Mouse (Mus musculus): ENCODE measurements around the gene Prkcd.

Gene Prkcd

GRCm38 (mm10) chr14:30576260-30576659 is 49.8 kb downstream of the Prkcd start:
- in situ Hi-C loops (cut with MboI, MseI): no loop called here

DNA sequence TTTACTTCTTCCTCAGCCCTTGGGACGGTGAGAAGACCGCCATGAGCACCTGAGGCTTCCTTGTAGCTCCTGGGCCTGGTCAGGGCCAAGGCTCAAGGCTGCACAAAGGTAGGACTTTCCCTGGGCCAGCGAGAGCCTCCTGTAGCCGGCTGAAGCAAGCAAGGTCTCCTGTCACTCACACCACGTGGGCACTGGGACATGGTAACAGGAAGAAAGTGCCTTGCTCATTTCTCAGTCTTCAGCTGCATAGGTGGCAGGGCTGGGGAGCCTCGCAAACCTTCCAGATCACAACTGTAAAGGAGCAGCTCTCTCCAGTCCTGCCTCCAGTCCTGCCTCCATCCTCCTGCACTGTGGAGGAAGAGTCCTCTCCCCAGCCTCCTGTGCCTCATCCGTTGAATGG is 50.2 kb downstream of the Prkcd start:
- in situ Hi-C loops (cut with MboI, MseI): no loop called here

- in situ Hi-C loops (cut with MboI, MseI): no loop called here
Measured at GRCm38 (mm10) chr14:30573983-30574584, 51.9 kb downstream of the Prkcd start.

- in situ Hi-C loops (cut with MboI, MseI): no loop called here
Measured at GRCm38 (mm10) chr14:30573235-30573634, 52.8 kb downstream of the Prkcd start.

DNA sequence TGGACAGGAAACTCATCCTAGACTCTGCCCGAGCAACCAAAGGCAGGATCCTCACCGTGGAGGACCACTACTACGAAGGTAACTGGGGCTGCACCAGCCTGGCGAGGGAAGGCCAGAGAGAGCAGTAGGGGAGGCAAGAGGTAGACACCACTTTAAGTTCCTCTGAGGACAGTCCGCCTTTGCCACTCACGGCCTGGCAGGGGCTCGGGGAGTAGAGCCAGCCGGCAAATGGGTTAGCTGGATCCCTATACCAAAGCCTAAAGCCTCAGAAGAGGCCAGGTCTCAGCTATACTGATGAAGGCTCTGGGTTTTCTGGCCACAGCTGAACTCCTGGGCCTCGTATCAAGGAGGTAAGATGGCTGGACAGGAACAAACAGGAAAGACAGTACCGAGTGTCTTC is 53.8 kb downstream of the Prkcd start:
- in situ Hi-C loops (cut with MboI, MseI): no loop called here

DNA sequence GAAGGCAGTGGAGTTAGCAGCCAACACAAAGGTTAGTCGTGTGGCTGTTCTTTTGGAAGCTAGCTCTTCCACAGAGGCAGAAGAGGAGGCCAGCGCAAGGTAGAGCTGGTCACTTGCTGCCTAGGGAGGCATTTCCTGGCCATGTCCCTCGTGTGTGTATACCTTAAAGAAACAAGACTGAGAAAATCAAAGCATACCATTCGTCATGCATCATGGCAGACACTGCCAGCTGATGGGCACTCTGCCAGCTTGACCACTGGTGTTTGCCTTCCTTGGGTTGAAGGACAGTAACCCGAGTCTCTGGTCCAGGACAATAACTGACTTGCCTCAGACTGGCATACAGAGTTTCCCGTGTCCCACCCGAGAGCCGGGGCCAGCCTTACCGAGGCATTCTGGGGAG is 55.7 kb downstream of the Prkcd start:
- in situ Hi-C loops (cut with MboI, MseI): no loop called here

- in situ Hi-C loops (cut with MboI, MseI): no loop called here
Measured at GRCm38 (mm10) chr14:30568016-30568415, 58.0 kb downstream of the Prkcd start.

- in situ Hi-C loops (cut with MboI, MseI): no loop called here
Measured at GRCm38 (mm10) chr14:30566317-30566716, 59.7 kb downstream of the Prkcd start.

DNA sequence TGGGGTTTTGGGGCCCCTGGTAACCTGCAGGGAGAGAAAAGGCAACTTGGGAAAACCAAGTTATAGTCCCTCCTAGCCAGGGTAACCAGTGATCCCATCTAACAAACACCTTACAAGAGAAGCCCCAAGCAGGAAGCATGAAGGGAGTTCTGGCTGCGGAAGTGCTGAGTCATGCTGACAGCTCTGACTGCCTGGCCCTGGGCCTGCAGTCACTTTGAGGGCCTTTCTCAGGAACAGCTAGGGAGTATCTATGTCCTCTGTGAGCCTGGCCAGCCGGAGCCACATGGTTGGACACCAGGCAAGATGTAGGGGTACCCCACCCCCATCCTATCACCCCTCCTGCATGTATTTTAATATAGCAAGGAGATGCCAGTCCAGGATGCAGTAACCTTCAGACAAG is 61.6 kb downstream of the Prkcd start:
- in situ Hi-C loops (cut with MboI, MseI): no loop called here

DNA sequence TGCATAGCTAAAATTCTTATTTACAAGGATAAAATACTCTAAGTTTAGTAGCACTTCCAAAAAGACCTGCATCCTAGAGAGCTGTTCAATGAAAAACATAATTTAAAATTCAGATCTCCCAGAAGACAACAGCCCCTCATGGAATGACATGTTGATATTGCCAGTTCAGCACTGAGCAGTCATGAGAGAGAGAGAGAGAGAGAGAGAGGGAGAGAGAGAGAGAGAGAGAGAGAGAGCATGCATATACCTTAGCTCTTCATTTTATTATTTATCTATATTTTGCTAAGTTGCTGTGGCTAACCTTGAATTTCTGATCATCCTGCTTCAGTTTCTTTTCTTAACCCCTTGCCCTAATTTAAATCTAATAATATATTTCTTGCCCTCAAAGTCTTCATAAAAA is 63.7 kb downstream of the Prkcd start:
- in situ Hi-C loops (cut with MboI, MseI): no loop called here

DNA sequence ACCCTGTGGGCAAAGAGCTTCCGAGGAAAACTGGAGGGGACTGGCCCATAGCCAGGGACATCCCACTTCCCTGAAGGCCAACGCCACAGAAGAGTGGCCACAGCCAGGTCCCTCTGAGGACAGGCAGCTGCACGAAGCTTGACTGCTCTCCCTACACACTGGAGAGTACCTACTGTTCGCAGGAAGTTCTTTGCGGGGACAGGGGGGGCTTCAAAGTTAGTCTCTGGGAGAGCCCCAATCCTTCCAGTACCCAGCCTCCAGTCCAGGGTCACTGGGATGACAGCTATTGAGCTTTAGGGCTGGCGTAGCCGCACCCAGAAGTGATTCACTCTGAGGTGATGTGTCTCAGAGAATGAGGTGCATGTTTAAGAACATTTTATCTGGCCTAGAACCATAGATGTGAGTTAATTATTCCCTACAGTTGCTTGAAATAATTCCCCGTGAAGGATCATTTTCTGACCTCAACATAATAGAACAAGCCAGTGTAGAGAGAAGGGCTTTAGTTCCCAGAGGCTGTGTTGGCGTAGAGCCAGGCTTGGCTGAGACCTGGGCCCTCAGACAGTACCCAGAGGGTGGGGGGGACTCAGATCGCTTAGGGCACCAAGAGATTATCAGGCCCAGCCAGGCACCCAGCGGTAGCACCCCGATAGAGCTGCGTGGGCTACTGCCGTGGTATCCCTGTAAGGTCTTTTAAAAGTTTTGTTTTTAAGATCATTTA is 64.4 kb downstream of the Prkcd start:
- in situ Hi-C loops (cut with MboI, MseI): no loop called here

GRCm38 (mm10) chr14:30560803-30561389 is 65.1 kb downstream of the Prkcd start:
- in situ Hi-C loops (cut with MboI, MseI): no loop called here

DNA sequence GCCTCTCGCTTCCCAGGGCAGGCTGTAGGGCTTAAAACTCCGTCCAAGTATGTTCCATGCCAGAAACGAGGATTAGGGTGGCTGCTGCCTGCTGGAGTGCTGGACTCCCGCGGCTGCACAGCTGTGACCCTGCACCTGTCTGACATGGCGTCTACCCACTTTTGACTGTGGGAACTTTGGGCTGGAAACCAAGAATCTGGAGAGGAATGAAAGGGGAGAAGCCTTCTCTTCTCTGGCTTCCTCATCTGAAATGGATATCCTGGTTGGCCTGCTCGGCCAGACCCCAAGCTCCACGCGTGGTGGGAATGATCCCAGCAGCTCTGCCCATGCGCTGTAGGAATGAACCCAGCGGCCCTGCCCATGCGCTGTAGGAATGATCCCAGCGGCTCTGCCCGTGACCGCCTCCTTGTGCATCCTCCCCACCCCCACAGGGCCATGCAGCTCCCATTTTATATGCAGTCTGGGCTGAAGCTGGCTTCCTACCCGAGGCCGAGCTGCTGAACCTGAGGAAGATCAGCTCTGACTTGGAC is 66.6 kb downstream of the Prkcd start:
- in situ Hi-C loops (cut with MboI, MseI): no loop called here

DNA sequence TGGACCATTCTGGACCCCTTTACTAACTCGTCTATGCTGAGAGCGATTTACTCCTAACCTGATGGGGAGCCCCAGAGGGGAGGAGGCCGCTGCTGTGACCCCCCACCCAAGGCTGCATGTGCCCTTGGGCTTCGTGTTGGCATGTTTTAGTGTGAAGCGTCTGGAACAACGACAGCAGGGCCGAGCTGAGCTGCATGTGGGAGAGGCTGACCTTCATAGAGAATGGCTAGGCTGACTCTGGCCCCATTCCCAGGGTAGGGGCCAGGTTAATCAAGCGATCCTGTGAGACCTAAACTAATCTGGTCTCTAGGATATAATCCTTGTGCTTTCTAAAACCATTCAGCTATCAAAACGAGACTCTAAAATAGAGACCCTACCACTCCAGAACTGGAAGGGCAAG is 68.3 kb downstream of the Prkcd start:
- in situ Hi-C loops (cut with MboI, MseI): no loop called here

- in situ Hi-C loops (cut with MboI, MseI): no loop called here
Measured at GRCm38 (mm10) chr14:30556651-30557050, 69.4 kb downstream of the Prkcd start.

DNA sequence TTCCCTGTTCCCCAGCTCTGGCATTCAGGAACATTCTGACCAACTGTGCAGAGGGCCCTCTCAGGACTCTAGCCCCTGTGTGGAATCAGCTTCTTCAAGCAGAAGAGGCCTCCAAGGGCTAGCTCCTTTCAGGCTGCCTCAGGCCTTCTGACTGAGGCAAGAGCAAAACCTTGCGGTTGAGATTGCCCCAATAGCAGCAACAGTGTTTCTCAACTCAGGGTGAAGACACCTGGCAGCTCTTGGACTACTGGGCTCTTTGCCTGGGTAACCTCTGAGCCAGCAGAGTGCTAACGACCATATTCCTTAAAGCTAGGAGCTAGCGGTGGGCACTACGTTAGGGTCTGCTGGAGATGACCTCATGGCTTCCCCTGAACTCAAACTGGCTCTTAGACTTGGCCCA is 72.8 kb downstream of the Prkcd start:
- in situ Hi-C loops (cut with MboI, MseI): no loop called here

- in situ Hi-C loops (cut with MboI, MseI): no loop called here
Measured at GRCm38 (mm10) chr14:30551981-30552380, 74.0 kb downstream of the Prkcd start.

DNA sequence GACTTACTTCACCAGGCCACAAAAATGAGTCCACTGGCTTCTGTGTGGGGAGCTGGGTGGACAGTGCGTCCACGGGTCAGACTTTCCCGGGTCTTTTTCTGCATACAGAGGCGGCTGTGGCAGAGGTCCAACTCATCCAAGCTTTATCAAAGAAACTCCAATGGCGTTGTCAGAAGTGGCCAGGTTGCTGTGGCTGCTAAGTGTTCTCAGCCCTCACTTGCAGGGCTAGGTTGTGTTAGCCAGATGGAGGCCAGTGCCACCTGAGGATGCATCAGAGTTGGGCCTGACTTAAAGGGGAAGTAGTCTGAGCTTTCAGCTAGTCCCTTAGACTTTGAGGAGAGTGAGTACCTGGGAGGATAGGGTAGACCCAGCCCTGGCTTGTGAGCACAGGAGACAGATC is 74.5 kb downstream of the Prkcd start:
- in situ Hi-C loops (cut with MboI, MseI): no loop called here

- in situ Hi-C loops (cut with MboI, MseI): no loop called here
Measured at GRCm38 (mm10) chr14:30550232-30551070, 75.6 kb downstream of the Prkcd start.

DNA sequence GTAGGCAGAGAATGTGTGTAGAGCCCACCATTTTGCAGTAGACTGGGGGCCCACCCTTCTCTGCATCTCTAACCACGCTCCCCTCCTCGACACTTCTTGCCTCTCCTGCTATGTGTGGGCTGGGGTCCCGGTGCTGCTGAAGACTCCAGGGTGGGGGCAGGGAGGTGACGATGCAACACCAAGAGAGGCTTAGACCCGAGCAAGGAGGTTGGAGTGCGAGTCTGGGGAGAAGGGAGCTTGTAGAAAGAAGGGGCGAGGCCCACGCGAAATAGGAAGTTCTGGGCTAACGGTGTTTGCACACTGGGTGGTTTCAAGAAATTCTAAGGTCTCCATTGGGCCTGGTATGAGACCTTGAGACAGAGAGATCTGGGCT is 76.2 kb downstream of the Prkcd start:
- in situ Hi-C loops (cut with MboI, MseI): no loop called here

GRCm38 (mm10) chr14:30548965-30549776 is 76.8 kb downstream of the Prkcd start:
- in situ Hi-C loops (cut with MboI, MseI): no loop called here
